Mouse (Mus musculus) fibroblast of lung, adult 2 months (primary cell): Measurements from ENCODE around the gene Gm45783.
"Not testable (repeated sequence)": the region's sequence is repeated elsewhere in the genome, so short reads cannot be mapped to it uniquely, and the experiment has no call there.

Source experiments
- DNase-seq: peaks from one replicate; pipeline ENCODE4 v3.0.0-alpha.2; 2011; ENCODE audit warnings: low read depth

Gene Gm45783

DNA sequence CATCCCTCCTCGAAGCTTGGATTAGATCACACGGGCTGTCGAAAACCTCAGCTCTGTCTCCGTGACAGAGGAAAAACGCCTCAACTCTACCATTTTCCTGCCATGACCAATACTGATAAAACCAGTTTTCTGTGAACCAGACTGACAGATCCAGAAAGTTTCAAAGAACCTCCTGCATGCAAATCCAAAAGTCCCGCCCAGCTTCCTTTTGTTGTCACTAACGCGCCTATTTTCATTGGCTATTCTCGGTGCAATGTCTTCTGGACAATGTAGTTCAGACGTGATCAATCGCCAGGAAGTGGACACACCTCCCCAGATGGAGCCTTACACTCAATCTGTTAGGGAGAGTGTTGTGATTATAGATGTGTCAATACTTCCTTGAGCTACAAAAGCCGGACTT lies at the start of gene Gm45783:
Gene Gm45783 (minus strand): TSS at position 143 of the 400 bp plus-strand sequence.
- DNase-seq, result not testable (repeated sequence)

DNA sequence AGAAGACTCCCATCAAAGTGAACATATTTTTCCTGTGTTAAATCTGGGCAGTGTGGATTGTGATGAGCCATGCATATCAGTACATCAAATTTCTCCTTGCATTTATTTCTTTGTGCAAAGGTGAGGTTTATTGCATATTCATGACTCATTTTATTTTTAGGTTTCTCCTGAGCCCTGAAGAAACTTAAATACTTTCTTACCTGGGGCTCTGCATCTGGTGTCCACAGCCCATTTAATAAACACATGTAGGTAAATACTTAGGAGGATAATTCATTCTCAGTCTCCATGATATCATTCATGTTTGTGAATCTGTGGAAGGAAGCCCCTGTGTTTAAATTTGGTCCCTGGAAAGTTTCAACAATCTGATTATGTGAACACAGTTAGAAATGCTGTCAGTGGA lies 25.2 kb upstream of the Gm45783 start, which contains the start of gene Vmn2r31:
Gene Vmn2r31 (minus strand): TSS at position 101 of the 400 bp plus-strand sequence.
- DNase-seq, result not testable (repeated sequence)

GRCm38 (mm10) chr7:7337509-7337908 lies 36.9 kb downstream of the Gm45783 start, which contains the start of gene Vmn2r30:
Vmn2r30 (minus strand) TSS chr7:7337609.
- DNase-seq, result not testable (repeated sequence)

- DNase-seq, result no peak
Measured at GRCm38 (mm10) chr7:7295595-7295994, 78.8 kb downstream of the Gm45783 start.
